Mouse (Mus musculus) kidney, adult 2 months (tissue): ENCODE data around the gene Prss48.

Source experiments
- CTCF ChIP-seq: fragments of 200-500 bp; conservative IDR thresholded peaks from 2 replicates; pipeline ENCODE4 v1.5.1; 2011; ENCODE audit warnings: low read depth, mild to moderate bottlenecking, control low read depth, low read length, moderate library complexity, mixed read lengths; ENCODE audit not compliant: insufficient read depth, insufficient read length
- POLR2A ChIP-seq: fragments of 200-500 bp; IDR thresholded peaks from one replicate; pipeline ENCODE4 v1.6.1; 2011; ENCODE audit warnings: low read depth, low read length, control low read depth

DNA sequence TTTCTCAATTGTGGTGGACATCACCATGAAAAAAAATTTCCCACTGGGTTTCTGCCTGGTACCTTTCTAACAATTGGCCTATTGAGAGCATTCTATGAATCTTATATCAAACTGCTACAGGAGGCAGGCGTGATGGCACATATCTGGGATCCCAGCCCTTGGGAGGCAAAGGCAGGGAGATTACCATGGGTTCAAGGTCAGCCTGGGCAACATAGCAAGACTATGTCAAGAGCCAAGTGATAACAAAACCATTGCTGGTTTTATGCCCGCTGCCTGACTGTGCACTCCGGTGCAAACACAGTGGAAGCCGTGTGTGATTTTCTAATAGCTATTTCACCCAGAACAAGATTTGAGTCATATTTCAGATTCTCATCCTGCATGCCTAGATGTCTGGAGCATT lies 51.4 kb downstream of the Prss48 start:
- no peak for TF ChIP-seq POLR2A
- TF ChIP-seq CTCF = no peak
